Mouse (Mus musculus) adrenal gland, adult 10 weeks (tissue): Measurements from ENCODE around the gene Gm156. TPM values are rescaled to one million over a fixed set of nuclear protein-coding genes. Genes with fewer than 3 reads are reported as not detected.

Experiments used
- polyA plus RNA-seq: library from polyadenylated mRNA; stranded (reverse); fragments of 350-450 nt; fragmentation: Illumina TruSeq; extraction: RNeasy Lipid Tissue Mini Kit (QIAGEN cat#74804); gene quantifications from one replicate; pipeline ENCODE4 v1.2.3, GENCODE M21; 2014; ENCODE audit warnings: low read depth, low replicate concordance

The Gm156 gene
- polyA plus RNA-seq = not detected

DNA sequence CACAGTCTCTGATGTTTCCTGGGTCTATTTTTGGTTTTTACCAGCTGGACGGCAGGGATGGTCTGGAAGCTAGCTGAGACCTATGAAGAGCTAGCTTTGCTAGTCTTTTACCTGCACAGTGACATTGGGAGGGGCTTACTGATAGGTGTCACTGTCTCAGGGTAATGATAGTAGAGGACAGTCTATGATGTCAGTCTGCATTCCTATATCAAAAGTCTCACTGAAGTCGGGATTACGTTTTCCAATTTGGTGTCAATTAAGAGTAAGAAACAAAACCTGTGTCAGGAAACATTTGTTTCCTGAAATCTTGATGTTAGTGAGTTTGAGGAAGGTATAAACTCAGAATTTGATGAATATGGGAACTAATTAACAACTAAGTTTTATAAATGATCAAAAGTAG lies at the start of gene Gm156:
Gene Gm156, minus strand, starts transcription at position 101 of the 400 bp plus-strand sequence.

DNA sequence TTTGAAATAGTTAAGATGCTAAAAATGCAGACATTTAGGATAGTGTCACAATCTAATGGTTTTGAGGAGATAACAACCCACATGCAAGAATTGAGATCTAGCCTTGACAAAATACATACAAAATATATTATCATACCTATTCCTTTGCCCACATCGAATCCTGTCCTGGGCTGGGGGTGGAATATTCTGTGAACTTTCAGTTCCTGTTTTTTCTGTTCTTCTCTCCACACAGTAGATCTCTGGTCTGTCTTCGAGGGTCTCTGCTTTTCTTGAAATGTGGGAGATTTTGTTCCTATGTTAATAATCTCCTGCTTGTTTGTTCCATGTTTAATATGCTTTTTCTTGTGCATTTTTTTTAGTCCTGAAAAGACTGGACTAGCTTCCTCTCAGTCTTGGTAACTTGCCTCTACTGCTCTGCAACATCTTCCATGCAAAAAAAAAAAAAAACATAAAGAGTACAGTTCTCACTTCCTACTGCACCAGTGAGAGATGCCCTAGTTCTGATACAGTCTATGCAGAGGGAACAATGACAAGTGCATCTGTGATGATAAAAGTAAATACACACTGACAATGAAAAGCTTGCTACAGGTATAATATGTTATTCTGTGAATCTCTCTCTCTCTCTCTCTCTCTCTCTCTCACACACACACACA lies 43.9 kb downstream of the Gm156 start, which contains the start of gene Klri2:
Gene Klri2, minus strand, starts transcription at position 416 of the 653 bp plus-strand sequence.

DNA sequence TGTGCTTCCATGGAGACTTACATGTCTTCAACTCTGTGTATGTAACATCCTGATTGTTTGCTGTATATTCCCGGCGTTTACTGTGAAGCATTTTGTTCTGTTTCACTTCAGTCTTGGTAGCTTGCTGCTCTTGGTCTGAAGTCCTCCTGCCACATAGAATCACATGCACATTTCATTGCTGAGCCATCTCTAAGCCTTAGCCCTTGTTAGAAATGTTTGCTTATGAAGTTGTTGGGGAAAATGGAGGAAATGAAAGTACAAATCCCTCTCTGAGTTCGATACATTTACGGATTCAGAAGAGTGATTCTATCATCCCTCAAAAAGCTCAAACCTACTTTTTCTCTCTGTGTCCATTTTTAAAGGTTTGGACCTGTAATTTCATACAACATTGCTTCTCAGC lies 67.0 kb downstream of the Gm156 start, which contains the start of gene Klri1:
Gene Klri1, minus strand, starts transcription at position 101 of the 400 bp plus-strand sequence.

Other genes with a start within 250 kb of the Gm156 start
- gene Klre1, start 206.4 kb downstream of the Gm156 start, polyA plus RNA-seq = 0.52 TPM
- gene Klrd1, start 192.5 kb downstream of the Gm156 start, polyA plus RNA-seq = 3.4 TPM
- gene Klrk1, start 160.4 kb downstream of the Gm156 start, polyA plus RNA-seq = 2.4 TPM
- not detected for gene Klrc3, start 140.9 kb downstream of the Gm156 start, polyA plus RNA-seq
- 0.82 TPM for gene Klrc2, start 123.6 kb downstream of the Gm156 start, polyA plus RNA-seq
- gene Klrc1, start 105.3 kb downstream of the Gm156 start, polyA plus RNA-seq = 1.6 TPM
- gene Klri1, start 67.1 kb downstream of the Gm156 start, polyA plus RNA-seq = not detected
- gene Klri2, start 43.8 kb downstream of the Gm156 start, polyA plus RNA-seq = 0.35 TPM
- not detected for gene Gm17631, start 78.4 kb upstream of the Gm156 start, polyA plus RNA-seq
- not detected for gene Klra17, start 92.4 kb upstream of the Gm156 start, polyA plus RNA-seq
- gene Klra5, start 133.4 kb upstream of the Gm156 start, polyA plus RNA-seq = not detected
- not detected for gene Klra6, start 242.7 kb upstream of the Gm156 start, polyA plus RNA-seq